13 mouse cellular contexts compared by ENCODE assay signal in the genomic region with DNA sequence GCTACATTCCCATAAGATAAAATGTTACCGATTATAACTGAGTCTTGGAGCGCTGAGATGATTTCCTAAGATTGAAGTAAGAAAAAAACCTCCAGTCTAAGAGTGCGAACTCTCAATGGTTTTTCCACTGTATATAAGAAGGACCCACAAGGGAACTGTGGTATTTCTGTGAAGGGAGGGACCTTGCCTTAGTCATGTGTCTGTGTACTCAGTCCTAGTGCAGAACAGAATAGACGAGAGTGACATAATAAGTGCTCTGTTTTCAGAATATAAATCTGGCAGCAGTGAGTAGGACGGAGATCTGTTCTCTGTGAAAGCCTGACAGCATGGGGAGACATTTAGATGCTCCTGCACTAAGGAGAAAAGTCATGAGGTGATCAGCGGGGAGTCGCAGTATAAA.
A peak's percentile ranks its signal among the peaks of the same experiment; 100 is the strongest.
DNase-seq lines count a peak whose midpoint lies in the region; ATAC-seq and TF ChIP-seq lines count a peak whose summit lies in the region.
"Had no signal": no experiment of that assay in that cellular context is flagged by ENCODE, and none has a peak within 500 bp of the region (broad histone marks: within the 10 kb centered on the region; RNA-seq: fewer than 3 reads in every experiment).

No protein-coding gene starts in this region.

- H3K4me1 ChIP-seq in embryonic facial prominence, embryonic 15.5 days: no peaks in the 10 kb centered on the region

- DNase-seq in frontal cortex, adult 2 months (ENCODE audit: extremely low spot score in 1 of 2, low spot score in 1 of 2): peak; percentile 55 to 70
- DNase-seq in frontal cortex, postnatal 10 days (ENCODE audit: low spot score in 2 of 2): no peak
- peak; percentile 39 to 61 for DNase-seq in layer of hippocampus, adult 2 months (ENCODE audit: low spot score in 2 of 2)
- no peak for DNase-seq in layer of hippocampus, adult 9-10 months (ENCODE audit: low spot score)
- DNase-seq in MN1 (ENCODE audit: low spot score): peak; percentile 46
- DNase-seq in urinary bladder, postnatal 36 days (ENCODE audit: low spot score in 2 of 2): no peak
- no peak for DNase-seq in urinary bladder, adult 18-20 months (ENCODE audit: low spot score in 2 of 2)
- DNase-seq: adrenal gland, adult 8-10 months; cerebellum, adult 8-10 months; kidney, adult 18-20 months; layer of hippocampus, postnatal 36 days; thymus, adult 18-20 months had no signal

- no peaks in the 10 kb centered on the region for H3K27me3 ChIP-seq in embryonic facial prominence, embryonic 15.5 days

- no peak for TF ChIP-seq CTCF in layer of hippocampus, adult 2 months (conservative IDR thresholded peaks at IDR 0.05)

- peak; percentile 48; the same call in 1 of the 2 replicates for ATAC-seq in embryonic facial prominence, embryonic 15.5 days (ENCODE audit: insufficient number of reproducible peaks, low FRiP score, low TSS enrichment, low read depth)

- H3K36me3 ChIP-seq in embryonic facial prominence, embryonic 15.5 days: no peaks in the 10 kb centered on the region

- H3K9ac ChIP-seq in embryonic facial prominence, embryonic 15.5 days: no peak overlapping the region

- H3K4me3 ChIP-seq in layer of hippocampus, adult 2 months: no peak overlapping the region
- no peak overlapping the region for H3K4me3 ChIP-seq in embryonic facial prominence, embryonic 15.5 days (replicated peaks)

- H3K4me2 ChIP-seq in embryonic facial prominence, embryonic 15.5 days (replicated peaks): no peak overlapping the region

- 56% methylated on average over 7 of the region's 7 CpGs for WGBS in embryonic facial prominence, embryonic 15.5 days

- H3K9me3 ChIP-seq in embryonic facial prominence, embryonic 15.5 days (replicated peaks): no peaks in the 10 kb centered on the region

- H3K27ac ChIP-seq in layer of hippocampus, adult 2 months: peak overlapping the region; percentile 79
- H3K27ac ChIP-seq in embryonic facial prominence, embryonic 15.5 days (replicated peaks): no peak overlapping the region

Comparison
In these comparisons a context has a peak if more than half of its experiments do, and no peak if none do; other contexts are left out.
1. DNase-seq: peak in frontal cortex, adult 2 months (2 of 2), layer of hippocampus, adult 2 months (2 of 2) and MN1 (single experiment); none in frontal cortex, postnatal 10 days (0 of 2), layer of hippocampus, adult 9-10 months (single experiment), urinary bladder, postnatal 36 days (0 of 2) and urinary bladder, adult 18-20 months (0 of 2).